Comparison of ENCODE assay signal across 8 mouse cellular contexts in genomic region chr2:17730648-17730956, GRCm38 (mm10). TPM values are rescaled to one million over a fixed set of nuclear protein-coding genes. Genes with fewer than 3 reads are reported as not detected.
DNase-seq lines count a peak whose midpoint lies in the region; ATAC-seq lines count a peak whose summit lies in the region.

No protein-coding gene starts in this region.

- no peak overlapping the region for H3K27ac ChIP-seq in intestine, embryonic 14.5 days (ENCODE audit: low read depth)
- peak overlapping the region; percentile 73 for H3K27ac ChIP-seq in neural tube, embryonic 14.5 days (ENCODE audit: low read depth, low read length)

- no peaks in the 10 kb centered on the region for H3K9me3 ChIP-seq in megakaryocyte, embryonic 14.5 days
- no peaks in the 10 kb centered on the region for H3K9me3 ChIP-seq in intestine, embryonic 14.5 days (ENCODE audit: control insufficient read depth, low read length)
- H3K9me3 ChIP-seq in neural tube, embryonic 14.5 days (ENCODE audit: control insufficient read depth, low read length), result no peaks in the 10 kb centered on the region

- peak overlapping the region; percentile 34; the same call in 1 of the 2 replicates for H3K9ac ChIP-seq in intestine, embryonic 14.5 days (ENCODE audit: low read length)
- H3K9ac ChIP-seq in neural tube, embryonic 14.5 days (replicated peaks; ENCODE audit: low read depth, low read length), result peak overlapping the region; percentile 75

- peaks cover 47% of the 10 kb centered on the region for H3K27me3 ChIP-seq in megakaryocyte, embryonic 14.5 days (replicated peaks)
- peaks cover 46% of the 10 kb centered on the region for H3K27me3 ChIP-seq in intestine, embryonic 14.5 days (replicated peaks; ENCODE audit: control insufficient read depth, insufficient read depth, low read length)
- peaks cover 3% of the 10 kb centered on the region; the same call in 1 of the 2 replicates for H3K27me3 ChIP-seq in neural tube, embryonic 14.5 days (ENCODE audit: control insufficient read depth, insufficient read depth, low read length)

- peaks cover 24% of the 10 kb centered on the region for H3K4me1 ChIP-seq in megakaryocyte, embryonic 14.5 days
- H3K4me1 ChIP-seq in intestine, embryonic 14.5 days (replicated peaks; ENCODE audit: control insufficient read depth, insufficient read depth, low read length), result no peaks in the 10 kb centered on the region; the same call in 1 of the 2 replicates
- H3K4me1 ChIP-seq in neural tube, embryonic 14.5 days (ENCODE audit: control insufficient read depth, insufficient read depth, low read length), result 0 out of 2 replicates have a peak, but pooled peaks cover 7% of the 10 kb centered on the region

- under 1% methylated on average over 20 of the region's 20 CpGs for WGBS in intestine, embryonic 14.5 days
- 1% methylated on average over 20 of the region's 20 CpGs for WGBS in neural tube, embryonic 14.5 days

- no peaks in the 10 kb centered on the region for H3K36me3 ChIP-seq in megakaryocyte, embryonic 14.5 days (replicated peaks; ENCODE audit: low read length)
- H3K36me3 ChIP-seq in intestine, embryonic 14.5 days (ENCODE audit: control insufficient read depth, insufficient read depth, low read length), result no peaks in the 10 kb centered on the region
- H3K36me3 ChIP-seq in neural tube, embryonic 14.5 days (ENCODE audit: control insufficient read depth, insufficient read depth, low read length), result no peaks in the 10 kb centered on the region

- ATAC-seq in megakaryocyte, adult 5-6 weeks (ENCODE audit: poor library complexity, severe bottlenecking), result no peak
- no peak; the same call in 1 of the 2 replicates for ATAC-seq in intestine, embryonic 14.5 days (replicated peaks; ENCODE audit: low FRiP score, low TSS enrichment, low read depth)
- ATAC-seq in neural tube, embryonic 14.5 days (ENCODE audit: low read depth), result peak; percentile 52; the same call in 1 of the 2 replicates

- peak overlapping the region; percentile 98 for H3K4me2 ChIP-seq in intestine, embryonic 14.5 days (ENCODE audit: low read length)
- H3K4me2 ChIP-seq in neural tube, embryonic 14.5 days (ENCODE audit: low read depth, low read length), result peak overlapping the region; percentile 78

- DNase-seq in cerebellum, postnatal 36 days, result peak; percentile 46 to 63
- DNase-seq in cerebellum, adult 18-20 months, result no peak
- DNase-seq in intestine, embryonic 14.5 days (ENCODE audit: low spot score), result no peak
- no peak for DNase-seq in kidney, adult 8-10 months
- DNase-seq in gastrocnemius, postnatal 4 days (ENCODE audit: low spot score in 2 of 2), result no peak

- peak overlapping the region; percentile 91 for H3K4me3 ChIP-seq in megakaryocyte, embryonic 14.5 days (replicated peaks)
- H3K4me3 ChIP-seq in intestine, embryonic 14.5 days (ENCODE audit: low read depth, low read length), result peak overlapping the region; percentile 58
- peak overlapping the region; percentile 67 for H3K4me3 ChIP-seq in neural tube, embryonic 14.5 days (ENCODE audit: low read depth, low read length)

RNA-seq across cellular contexts. Expression of gene Nebl, which starts 0.7 kb away (rescaled TPM):
- polyA plus RNA-seq in megakaryocyte, embryonic 14.5 days (2012; ENCODE audit: insufficient read depth, low replicate concordance), result 0.04 TPM in 1 of 2 replicates, not detected in the other
- total RNA-seq in megakaryocyte, adult 5-6 weeks (2015), result 0.13 and 0.25 TPM in 2 replicates
- 0.08 and 0.18 TPM in 2 replicates for total RNA-seq in megakaryocyte, adult 5-6 weeks (2017)
- polyA plus RNA-seq in intestine, embryonic 14.5 days (2014; fragmentation: Nextera tagmentation; extraction: Ambion mirVana), result 0.66 and 0.99 TPM in 2 replicates
- 16.3 and 16.7 TPM in 2 replicates for polyA plus RNA-seq in neural tube, embryonic 14.5 days (2014; fragmentation: Nextera tagmentation; extraction: Ambion mirVana)
- under 1 TPM; 0.80 to 0.88 TPM for total RNA-seq in gastrocnemius, postnatal 4 days (2021)

Comparison
In these comparisons a context has a peak if more than half of its experiments do, and no peak if none do; other contexts are left out.
1. DNase-seq: peak in cerebellum, postnatal 36 days (2 of 2); none in cerebellum, adult 18-20 months (0 of 2), intestine, embryonic 14.5 days (single experiment), kidney, adult 8-10 months (0 of 2) and gastrocnemius, postnatal 4 days (0 of 2).
2. Peak in every context shown above with its lines, with median percentiles within 50 percentile points of each other: H3K4me3 ChIP-seq.